Mouse (Mus musculus) ES-E14 (cell line): ENCODE results near the gene Epha5.

Source experiments
- CHD2 ChIP-seq: IDR thresholded peaks from 2 replicates; pipeline ENCODE4 v1.6.1; 2014; ENCODE audit warnings: mild to moderate bottlenecking, low read depth, low read length, inconsistent platforms
- HCFC1 ChIP-seq: IDR thresholded peaks from 2 replicates; pipeline ENCODE4 v1.6.1; 2012; ENCODE audit warnings: low read length, inconsistent platforms, borderline replicate concordance; ENCODE audit not compliant: insufficient read depth

GRCm38 (mm10) chr5:84053880-84054279 is 363.3 kb downstream of the Epha5 start:
- TF ChIP-seq HCFC1: no peak
- TF ChIP-seq CHD2: no peak
